Mouse (Mus musculus) forelimb bud, embryonic 11.5 days (tissue): ENCODE measurements around the gene Usp17le.
"Not testable (repeated sequence)": the region's sequence is repeated elsewhere in the genome, so short reads cannot be mapped to it uniquely, and the experiment has no call there.

Experiments used
- DNase-seq: peaks from one replicate; pipeline ENCODE4 v3.0.0-alpha.2; 2012; ENCODE audit warnings: low read depth, low spot score

The Usp17le gene

GRCm38 (mm10) chr7:104777370-104777769 lies at the start of gene Usp17le:
Gene Usp17le, minus strand, starts transcription at chr7:104777470.
- DNase-seq, result not testable (repeated sequence)

DNA sequence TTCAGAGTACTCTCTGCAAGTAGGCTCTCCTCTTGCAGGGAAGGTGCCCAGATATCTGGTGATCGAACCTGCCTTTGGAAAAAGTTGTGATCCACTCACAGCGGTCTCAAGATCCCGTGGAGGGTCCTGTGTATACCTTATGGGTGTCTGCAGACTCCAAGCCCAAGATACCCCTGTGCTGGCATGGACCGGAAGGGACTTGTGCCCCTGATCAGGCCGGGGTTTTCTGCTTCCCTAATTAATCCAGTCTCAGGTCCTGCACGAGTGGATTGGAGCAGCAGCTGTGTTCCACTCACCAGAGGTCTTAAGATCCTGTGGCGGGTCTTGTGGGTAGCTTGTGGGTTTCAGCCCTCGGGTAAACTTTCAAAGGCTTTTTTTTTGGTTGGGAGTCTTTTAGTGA lies 33.1 kb upstream of the Usp17le start:
- not testable (repeated sequence) for DNase-seq

GRCm38 (mm10) chr7:104790796-104791195 lies 13.5 kb upstream of the Usp17le start:
- no peak for DNase-seq
